Mouse (Mus musculus) left cerebral cortex, postnatal 14 days (tissue): Measurements from ENCODE around the gene Drd4. TPM values are rescaled to one million over a fixed set of nuclear protein-coding genes. Genes with fewer than 3 reads are reported as not detected.

ENCODE experiments used
- DNase-seq, 2 experiments: peaks; one replicate each; pipeline ENCODE4 v3.0.0; 2021 to 2022; ENCODE audit warnings: low spot score in 2 of 2, mixed read lengths in 1 of 2
- intact Hi-C: fragments of 180-260 bp; cut with DNase I; formaldehyde crosslinking; loops from one replicate; pipeline ENCODE4 v1.15.1; 2025
- total RNA-seq, 2 experiments: library from RNA; stranded (reverse); gene quantifications; 2 replicates each; pipeline ENCODE4 v1.2.3; 2021

Drd4 gene
- total RNA-seq, 2 experiments from 2014 or later, result 0.15 to 0.27 TPM

DNA sequence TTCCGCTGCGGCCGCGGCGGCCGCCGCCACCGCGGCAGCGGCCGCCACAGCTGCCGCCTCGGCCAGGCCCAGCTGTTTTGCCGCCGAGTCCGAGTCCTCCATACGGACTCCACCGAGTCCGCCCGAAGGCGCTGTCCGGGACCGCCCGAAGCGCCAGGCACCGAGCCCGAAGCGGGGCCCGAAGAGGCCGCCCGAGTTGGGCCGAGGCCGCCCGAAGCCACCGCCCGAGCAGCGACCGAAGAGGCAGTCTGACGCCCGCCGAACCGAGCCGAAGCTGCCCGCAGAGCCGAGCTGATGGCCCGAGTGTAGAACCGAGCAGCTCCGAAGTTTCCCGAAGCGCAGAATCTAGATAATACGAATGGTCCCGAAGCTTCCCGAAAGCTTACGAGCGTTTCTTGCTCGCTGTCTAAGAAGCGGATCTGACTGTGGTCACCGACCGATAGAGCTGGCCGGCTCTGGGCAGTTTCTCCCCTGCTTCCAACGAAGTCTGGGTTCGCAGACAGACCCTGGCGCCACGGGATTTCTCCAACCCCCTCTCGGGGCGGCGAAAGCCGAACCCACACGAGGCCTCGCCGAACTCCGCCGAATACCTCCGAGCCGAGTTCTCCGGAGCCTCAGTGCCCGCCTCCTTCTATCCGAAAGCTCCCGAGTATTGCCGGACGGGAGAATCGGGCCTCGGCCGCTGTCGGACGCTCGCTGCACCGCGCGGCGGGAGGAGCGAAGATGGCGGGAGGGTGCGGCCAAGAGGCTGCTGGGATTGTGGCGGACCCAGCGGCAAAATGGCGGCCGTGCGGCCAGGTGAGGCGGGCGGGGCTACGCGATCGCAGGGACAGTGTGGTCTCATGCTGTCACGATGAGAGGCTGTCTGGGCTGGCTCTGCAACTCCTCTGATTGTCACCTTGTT, 35.9 kb downstream of the Drd4 start, which contains the start of the genes Deaf1 and Tmem80:
Gene Deaf1 (minus strand): TSS at position 222 of the 904 bp plus-strand sequence.
Gene Tmem80 (plus strand): TSS at position 271 of the 904 bp plus-strand sequence.
- DNase-seq, result peak; percentile 100
- intact Hi-C loops, result loop anchor here (5.0 kb wide), 1 partner anchor 35 kb away; no protein-coding TSS in a partner anchor

DNA sequence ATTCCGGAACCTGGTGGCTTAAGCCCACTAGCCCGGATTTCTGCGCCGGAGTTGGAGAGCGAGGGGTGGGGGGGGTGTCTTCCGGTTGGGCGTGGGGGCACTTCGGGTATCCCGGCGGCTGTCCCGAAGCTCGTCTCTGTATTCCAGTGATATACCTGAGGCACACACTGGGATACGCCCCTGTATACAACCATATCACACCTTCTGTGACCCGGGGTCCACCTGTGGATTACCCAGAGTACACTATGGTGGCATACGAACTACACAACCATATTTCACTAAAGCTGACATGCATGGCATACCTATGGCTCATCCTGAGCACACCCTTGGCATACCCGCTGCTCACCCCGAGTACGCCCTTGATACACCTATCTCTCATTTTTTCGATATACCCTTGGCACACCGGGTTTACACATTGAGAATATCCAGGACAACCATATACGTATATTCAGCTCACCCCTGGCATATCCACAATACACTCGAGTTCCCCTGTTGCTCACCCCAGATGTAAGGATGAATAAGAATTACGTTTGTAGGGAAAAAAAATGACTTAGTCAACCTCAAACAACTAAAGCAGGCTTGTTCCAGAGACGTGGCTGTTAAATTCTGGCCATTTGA, 36.7 kb downstream of the Drd4 start:
- intact Hi-C loops, result loop anchor here (5.0 kb wide), 1 partner anchor 34 kb away; no protein-coding TSS in a partner anchor
- no peak for DNase-seq

DNA sequence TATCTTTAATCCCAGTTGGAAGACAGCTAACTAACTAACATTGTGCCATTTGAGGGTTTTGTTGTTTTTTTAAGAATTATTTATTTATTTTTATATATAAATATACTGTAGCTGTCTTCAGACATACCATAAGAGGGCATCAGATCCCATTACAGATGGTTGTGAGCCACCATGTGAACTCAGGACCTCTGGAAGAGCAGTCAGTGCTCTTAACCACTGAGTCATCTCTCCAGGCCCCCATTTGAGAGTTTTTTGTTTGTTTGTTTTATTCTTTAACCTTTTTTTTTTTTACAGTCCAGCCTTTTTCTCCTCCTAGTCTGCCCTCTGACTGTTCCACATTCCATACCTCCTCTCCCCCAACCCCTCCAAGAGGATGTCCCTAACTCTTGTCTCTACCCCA, 38.9 kb downstream of the Drd4 start:
- DNase-seq, result no peak
- intact Hi-C loops, result no loop called here

DNA sequence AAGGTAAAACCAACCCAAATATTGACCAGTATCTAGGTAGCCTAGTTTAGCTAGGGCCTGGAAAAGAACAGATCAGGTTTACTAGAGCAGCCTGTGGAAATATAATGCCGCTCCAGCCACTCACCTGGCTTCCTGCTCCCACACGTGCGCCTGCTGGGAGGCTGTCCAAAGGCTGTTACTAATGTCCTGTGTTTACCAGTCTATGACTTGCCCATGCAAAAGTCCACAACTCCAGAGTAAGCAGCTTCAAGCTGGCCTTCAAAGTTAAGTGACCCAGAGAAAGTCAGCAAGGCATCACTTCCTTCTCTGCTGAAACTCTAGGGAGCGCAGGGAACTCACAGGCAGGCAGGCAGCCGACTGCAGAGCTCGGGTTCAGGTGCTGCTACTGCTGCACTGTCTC, 40.2 kb downstream of the Drd4 start:
- intact Hi-C loops, result no loop called here
- no peak for DNase-seq

DNA sequence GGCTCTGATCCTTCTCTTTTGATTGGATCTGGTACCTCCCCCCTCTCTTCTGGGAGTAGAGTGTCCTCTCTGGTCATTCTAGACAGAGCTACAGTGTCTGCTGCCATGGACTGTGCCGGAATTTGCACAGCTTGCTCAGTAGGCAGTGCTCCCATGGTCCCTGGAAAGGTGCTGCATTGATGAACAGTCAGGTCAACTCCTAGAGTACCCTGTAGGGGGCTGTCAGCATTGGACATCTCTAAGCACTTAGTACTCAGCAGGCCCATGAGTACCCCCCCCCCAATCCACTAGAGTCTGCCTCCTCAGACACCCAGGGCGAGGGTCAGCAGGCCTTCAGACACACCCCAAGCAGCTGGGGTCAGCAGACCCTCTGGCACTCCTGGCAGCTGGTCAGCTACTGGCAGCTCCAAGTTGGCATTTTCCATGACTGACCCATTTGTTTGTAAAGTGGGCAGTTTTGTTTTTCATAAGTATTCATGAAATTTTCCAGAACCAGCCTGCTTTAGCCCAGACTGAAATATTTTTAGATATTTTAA, 43.3 kb downstream of the Drd4 start:
- intact Hi-C loops, result no loop called here
- DNase-seq, result no peak

DNA sequence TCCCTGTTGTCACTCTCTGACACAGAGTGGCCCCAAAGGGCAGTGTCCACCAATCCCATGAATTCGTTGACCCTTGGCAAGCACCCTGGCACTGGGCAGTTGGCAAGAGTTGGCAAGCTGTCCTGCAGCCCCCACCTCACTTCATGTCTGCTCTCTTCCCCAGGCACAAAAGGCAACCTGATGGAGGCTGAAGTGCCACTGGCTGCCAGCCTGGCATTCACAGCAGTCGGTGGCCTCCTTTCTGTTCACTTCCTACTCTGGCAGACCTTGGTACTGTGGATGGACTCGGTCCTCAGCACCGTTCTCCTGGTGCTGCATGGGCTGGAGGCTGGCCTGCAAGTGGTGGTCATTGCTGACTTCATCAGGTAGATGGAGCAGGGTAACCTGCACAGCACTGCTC, 43.9 kb downstream of the Drd4 start:
- peak in 1 of 2 experiments; percentile 19 for DNase-seq
- intact Hi-C loops, result no loop called here

DNA sequence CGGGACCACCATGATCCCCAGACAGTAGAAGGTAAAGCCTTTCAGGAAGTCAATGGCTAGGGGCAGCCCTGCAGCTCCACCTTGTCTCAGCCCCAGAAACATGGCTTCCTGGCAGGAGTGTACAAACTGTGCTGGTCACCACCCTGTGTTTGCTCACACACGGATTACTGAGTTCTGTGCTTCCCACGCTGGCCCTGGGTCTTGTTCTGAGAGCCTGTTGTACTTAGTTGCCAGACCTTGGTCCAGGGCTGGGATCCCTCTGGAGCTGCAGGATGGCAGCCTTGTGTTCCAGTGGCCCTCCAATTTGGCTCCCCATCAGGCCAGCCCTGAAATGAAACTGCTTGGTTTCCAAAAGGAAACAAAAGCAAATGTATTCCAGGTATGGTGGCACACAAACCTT, 44.5 kb downstream of the Drd4 start:
- intact Hi-C loops, result no loop called here
- DNase-seq, result no peak

DNA sequence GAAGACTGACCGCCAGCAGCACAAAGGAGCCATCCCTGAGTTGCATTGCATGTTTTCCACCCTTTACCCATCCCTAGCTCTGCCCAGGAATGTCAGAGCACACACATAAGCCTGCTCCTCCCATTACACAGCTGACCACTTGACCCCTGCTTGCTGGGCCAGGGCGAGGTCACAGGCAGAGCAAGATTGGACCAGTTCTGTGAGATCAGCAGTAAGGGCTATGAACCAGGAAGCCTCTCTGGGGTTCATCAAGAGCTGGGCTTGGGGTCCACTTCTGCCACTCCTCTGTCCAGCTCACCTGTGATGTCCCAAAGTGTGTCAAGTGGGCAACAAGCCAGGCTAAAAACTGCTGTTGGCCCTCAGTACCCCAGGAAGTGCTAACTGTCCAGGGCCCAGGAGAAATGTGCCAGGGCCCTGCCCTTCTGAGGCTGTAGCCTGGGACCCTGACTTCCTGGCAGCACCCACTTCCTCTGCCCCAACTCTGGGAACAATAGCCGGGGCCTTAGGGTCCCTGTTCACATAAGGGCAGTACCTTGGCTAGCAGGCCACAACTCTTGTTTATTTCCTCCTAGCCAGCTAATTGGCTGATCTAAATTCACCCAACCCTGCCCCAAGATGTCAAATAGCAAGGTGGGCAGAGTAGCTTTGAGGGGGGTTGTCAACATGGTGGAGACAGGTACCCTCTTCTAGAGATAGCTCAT, 46.1 kb downstream of the Drd4 start:
- no peak for DNase-seq
- intact Hi-C loops, result no loop called here

DNA sequence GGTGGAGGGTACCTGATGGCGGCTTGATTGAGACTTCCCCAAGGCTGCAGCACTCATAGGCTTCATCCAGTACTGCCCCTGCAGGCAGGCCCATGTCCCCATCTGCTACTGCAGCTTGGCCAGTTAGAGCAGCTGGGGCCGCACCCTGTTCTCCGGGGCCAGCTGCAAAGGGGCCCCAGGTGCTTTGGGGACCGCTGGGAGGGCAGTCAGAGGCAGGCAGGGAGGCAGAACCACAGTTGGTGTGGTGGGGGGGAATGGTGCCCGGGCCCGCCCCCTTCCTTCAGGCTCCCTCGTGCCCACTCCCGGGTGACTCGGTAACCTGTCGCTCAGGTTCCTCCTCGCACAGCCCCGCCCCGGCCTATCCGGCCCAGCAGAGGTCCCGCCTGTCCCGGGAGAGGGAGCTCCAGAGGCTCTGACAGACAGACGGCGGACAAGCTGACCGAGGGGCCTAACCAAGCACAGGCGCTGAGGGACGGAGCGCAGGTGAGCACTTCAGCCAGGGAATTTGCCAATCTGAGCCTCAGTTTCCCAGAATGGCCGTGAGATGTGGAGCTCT, 46.8 kb downstream of the Drd4 start, which contains the start of gene Eps8l2:
Gene Eps8l2 (plus strand): TSS at position 305 of the 556 bp plus-strand sequence.
- no peak for DNase-seq
- intact Hi-C loops, result no loop called here

DNA sequence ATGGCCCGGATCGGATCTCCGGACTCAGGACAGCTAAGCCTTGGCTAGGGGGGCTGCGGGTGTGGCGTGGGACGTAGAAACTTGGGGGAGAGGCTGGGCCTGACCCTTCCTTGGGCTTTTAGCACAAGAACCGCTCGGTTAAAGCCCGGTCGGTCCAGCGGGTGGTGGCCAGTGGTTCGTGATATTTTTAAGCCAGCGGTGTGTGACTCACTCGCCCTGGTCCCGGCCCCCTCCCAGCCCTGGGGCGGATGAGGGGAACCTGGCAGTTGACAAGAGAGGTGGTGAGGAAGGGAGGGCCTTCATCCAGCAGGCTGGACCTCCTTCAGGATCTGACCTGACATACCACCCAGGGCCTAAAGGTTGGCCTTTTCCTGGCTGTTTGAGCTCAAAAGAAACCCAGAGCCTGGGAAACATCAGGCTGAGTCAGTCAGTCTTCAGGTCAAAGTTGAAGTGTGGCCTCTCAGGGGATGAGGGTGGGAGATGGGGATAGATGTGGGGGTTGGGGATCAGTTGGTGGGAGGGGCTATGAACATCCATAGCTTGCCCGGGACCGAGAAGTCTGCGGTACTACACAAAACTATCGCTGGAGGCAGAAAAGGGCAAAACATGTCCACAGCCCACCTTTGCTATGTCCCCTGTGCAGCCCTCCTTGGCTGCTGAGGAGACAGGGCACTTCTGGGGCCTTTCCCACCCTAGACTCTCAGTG, 47.6 kb downstream of the Drd4 start:
- intact Hi-C loops, result no loop called here

DNA sequence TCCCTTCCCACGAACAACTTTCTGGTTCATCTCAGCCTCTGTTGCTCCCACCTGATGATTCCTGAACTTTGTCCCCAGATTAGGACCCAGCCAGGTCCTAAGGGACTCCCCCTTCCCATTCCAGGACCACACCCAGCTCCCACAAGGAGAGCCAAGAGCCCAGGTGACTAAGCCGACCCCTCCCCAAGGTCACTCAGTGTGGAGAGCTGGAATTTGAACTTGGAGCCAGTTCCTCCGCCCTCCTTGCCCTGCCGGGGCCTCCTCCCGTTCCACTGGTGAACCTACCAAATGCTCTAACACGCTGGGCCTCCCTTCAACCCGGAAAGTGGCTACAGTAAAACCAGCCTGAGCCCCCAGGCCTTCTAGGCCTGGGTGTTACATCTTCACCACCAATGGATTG, 48.2 kb downstream of the Drd4 start:
- intact Hi-C loops, result no loop called here
- no peak for DNase-seq

More for the DNA sequence above, 47.6 kb downstream of the Drd4 start:
- DNase-seq, result no peak

DNA sequence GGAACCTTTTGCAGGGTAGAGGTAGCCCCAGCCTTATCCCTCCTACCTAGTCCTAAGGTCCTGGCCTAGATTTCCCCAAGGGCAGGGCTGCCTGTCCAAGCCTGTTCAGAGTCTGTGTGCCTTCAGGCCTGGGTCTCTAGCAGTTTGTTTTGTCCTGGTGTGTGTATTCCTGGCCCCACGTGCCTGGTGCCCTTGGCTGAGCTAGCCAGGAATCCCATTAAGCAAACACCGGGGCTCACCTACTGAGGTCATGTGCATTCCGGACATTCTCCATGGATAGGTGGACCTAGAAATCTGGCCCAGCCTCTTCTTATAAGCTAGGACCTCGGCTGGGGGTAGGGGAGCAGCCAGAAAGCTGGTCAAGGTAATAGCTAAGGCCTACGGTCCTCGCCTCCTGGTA, 48.7 kb downstream of the Drd4 start:
- no peak for DNase-seq
- intact Hi-C loops, result no loop called here

DNA sequence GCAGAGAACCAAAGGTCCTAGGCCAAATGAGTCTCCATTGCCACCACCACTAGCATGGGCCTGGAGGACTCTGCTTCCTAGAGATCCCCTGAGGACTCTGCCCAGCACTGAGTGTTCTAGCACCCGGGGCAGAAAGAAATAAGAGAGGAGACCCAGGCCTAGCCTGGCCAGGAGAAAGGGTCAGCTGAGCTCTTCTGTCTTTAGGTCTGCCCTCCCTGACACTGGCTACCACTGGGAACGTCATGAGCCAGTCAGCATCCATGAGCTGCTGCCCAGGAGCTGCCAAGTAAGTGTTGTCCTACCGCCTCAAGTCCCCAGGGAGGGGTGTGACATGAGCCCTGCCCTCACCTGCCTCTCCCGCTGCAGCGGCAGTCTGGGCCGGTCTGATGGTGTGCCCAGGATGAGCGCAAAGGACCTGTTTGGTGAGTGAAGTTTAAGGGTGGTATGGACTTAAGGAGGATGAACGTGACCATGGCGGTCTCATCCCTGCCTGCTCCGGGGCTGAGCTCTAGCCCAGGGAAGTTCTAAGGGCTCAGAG, 50.0 kb downstream of the Drd4 start:
- DNase-seq, result no peak
- intact Hi-C loops, result no loop called here

DNA sequence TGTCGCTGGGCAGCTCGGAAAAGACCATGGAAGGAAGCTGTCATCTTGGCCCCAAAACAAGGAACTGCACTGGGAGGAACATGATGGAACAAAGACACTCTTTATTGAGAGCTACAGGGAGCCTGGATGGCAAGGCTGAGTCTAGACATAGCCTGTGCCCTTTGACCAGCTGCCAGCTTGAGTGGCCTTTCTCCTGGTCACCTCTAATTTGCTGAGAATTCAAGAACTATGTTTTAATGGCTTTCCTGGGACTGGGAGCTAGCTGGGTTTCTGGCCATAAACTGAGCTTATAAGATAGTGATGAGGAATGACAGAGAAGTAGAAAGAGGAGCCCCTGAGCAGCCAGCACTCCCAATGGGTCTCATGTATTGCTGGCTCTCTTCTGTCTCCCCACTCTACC, 51.4 kb downstream of the Drd4 start:
- no peak for DNase-seq
- intact Hi-C loops, result no loop called here

DNA sequence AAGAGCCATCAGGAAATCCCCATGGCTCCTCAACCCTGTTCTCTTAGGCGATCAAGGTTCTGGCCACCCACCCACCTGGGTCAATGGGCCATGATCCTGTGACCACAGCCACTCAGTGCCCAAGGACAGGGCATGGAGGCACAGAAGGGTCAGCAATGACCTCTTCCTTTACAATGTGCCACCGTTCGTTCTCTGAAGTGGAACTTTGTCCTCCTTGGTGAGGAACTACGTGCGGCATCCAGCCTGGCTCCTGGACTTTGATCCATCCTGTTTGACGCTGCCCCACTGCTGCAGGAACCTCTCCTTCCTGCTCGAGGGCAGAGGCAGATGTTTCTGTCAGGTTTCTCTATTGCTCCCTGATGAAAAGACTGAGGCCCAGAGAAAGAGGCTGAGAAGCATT, 51.9 kb downstream of the Drd4 start:
- intact Hi-C loops, result no loop called here
- DNase-seq, result no peak

DNA sequence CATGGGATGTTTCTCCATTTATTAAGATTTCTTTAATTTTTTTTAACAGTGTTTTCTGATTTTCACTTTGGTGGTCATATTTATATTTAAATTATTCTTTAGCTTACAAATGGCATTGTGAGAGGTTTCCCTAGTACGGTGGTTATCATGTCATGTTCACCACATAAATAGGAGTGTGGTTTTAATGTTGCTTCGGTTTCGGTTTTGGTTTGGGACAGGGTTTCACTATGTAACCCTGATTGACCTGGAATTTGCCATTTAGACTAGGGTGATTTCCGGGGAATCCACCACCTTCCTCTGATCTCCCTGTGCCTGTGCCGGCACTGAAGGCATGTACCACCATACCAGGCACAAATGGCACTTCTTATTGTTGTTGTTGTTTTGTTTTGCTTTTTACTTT, 53.0 kb downstream of the Drd4 start:
- no peak for DNase-seq
- intact Hi-C loops, result no loop called here
